Mouse (Mus musculus) limb, embryonic 11.5 days (tissue): Measurements from ENCODE around the gene Ascl3. TPM values are rescaled to one million over a fixed set of nuclear protein-coding genes. Genes with fewer than 3 reads are reported as not detected.
A peak's percentile ranks its signal among the peaks of the same experiment; 100 is the strongest.

Source experiments
- ATAC-seq: fragments of 200-750 bp; cut with Nextera tagmentation; 2 replicates; pipeline ENCODE4 v1.8.0; 2017; ENCODE audit warnings: low read depth; ENCODE audit not compliant: insufficient number of reproducible peaks, low FRiP score, low TSS enrichment
- DNase-seq: peaks from one replicate; pipeline ENCODE4 v3.0.0-alpha.2; 2015; ENCODE audit warnings: low spot score
- H3K27ac ChIP-seq: fragments of 300-500 bp; sonication (generic); replicated peaks from 2 replicates; pipeline ENCODE4 v1.5.1; 2014; ENCODE audit warnings: low read depth, mild to moderate bottlenecking, low read length
- H3K27me3 ChIP-seq: fragments of 300-500 bp; sonication (generic); 2 replicates; pipeline ENCODE4 v1.6.1; 2014; ENCODE audit warnings: mild to moderate bottlenecking, low read length, mixed read lengths; ENCODE audit not compliant: control insufficient read depth, insufficient read depth
- H3K36me3 ChIP-seq: fragments of 300-500 bp; sonication (generic); 2 replicates; pipeline ENCODE4 v1.6.1; 2014; ENCODE audit warnings: mild to moderate bottlenecking, low read length, moderate library complexity, mixed read lengths; ENCODE audit not compliant: control insufficient read depth, insufficient read depth
- H3K4me1 ChIP-seq: fragments of 300-500 bp; sonication (generic); 2 replicates; pipeline ENCODE4 v1.6.1; 2014; ENCODE audit warnings: low read length, mixed read lengths; ENCODE audit not compliant: control insufficient read depth, insufficient read depth
- H3K4me2 ChIP-seq: fragments of 300-500 bp; sonication (generic); 2 replicates; pipeline ENCODE4 v1.6.1; 2014; ENCODE audit warnings: low read depth, mild to moderate bottlenecking, moderate library complexity; ENCODE audit not compliant: severe bottlenecking
- H3K4me3 ChIP-seq: fragments of 300-500 bp; sonication (generic); 2 replicates; pipeline ENCODE4 v1.5.1; 2014; ENCODE audit warnings: low read depth, low read length
- H3K9ac ChIP-seq: fragments of 300-500 bp; sonication (generic); 2 replicates; pipeline ENCODE4 v1.6.1; 2014; ENCODE audit warnings: mild to moderate bottlenecking, low read length
- H3K9me3 ChIP-seq: fragments of 300-500 bp; sonication (generic); 2 replicates; pipeline ENCODE4 v1.6.1; 2016; ENCODE audit warnings: low read length; ENCODE audit not compliant: control insufficient read depth
- WGBS: fragments of 180-500 bp; shearing (Covaris S2); extraction: QIAGEN DNeasy Blood & Tissue Kit; methylation state at CpG from one replicate; pipeline ENCODE4 v1.1.7; 2014; 5-methylcytosine and 5-hydroxymethylcytosine counted together
- polyA plus RNA-seq: library from polyadenylated mRNA; unstranded; fragments of >200 nt; fragmentation: Nextera tagmentation; extraction: Ambion mirVana; gene quantifications from 2 replicates; pipeline ENCODE4 v1.2.1, GENCODE M21; 2014

The Ascl3 gene
- polyA plus RNA-seq, 1 experiment from 2014 or later, result not detected

DNA sequence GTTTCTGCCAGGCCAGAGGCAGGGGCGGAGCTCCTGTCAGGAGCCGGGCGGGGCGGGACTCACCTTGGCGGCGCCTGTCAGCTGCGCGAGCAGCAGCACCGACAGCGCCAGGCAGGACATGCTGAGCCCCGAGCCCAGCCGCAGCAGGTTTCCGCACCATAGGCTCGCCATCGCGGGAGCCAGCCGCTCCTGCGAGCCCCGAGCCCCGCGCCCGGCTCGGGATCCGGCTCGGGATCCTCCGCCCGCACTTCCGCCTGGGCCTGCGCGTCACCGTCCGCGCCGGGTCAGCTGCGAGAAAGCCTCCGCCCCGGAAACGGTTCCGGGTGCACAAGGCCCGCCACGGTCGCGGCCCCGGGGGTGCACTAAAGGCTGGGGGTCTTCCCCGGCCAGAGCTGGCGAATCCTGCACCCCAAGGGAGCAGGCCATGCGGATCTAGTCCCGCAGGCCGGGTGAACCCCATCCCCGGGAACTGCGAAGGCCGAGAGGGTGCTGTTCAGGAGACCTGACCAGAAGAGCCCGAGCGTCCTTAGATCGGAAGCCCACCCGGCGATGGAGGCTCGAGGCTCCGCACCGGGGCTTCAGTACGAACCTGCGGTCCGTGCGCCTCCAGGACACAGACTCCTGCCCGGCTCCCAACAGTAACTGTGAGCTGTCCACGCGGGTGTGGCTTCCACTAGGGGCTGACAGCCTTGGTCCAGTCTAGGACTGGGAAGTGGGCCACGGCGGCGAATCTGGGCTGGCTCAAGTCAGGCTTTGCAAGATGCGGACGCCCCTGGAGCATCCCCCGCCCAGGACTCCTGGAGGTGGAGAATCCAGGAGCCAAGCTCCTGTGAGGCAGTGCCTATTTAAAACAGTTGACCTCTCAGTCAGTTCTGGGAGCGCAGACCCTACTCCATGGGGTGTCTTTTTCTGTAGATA, 20.7 kb upstream of the Ascl3 start, which contains the start of gene Tmem9b:
TSS of gene Tmem9b (minus strand) at position 868 of the 918 bp plus-strand sequence.
- Histone ChIP-seq H3K27ac (peak within 1 kb of the TSS; percentile 26; the same call in 1 of the 2 replicates), H3K9me3 (no peaks in the 10 kb centered on the region), H3K4me2 (peak within 1 kb of the TSS; percentile 96), H3K4me1 (0 out of 2 replicates have a peak, but pooled peaks cover 3% of the 10 kb centered on the region), H3K27me3 (no peaks in the 10 kb centered on the region), H3K36me3 (no peaks in the 10 kb centered on the region), H3K9ac (peak within 1 kb of the TSS; percentile 88), H3K4me3 (peak within 1 kb of the TSS; percentile 84)
- WGBS, result under 1% methylated on average over 74 of the region's 74 CpGs
- DNase-seq (peak; percentile 81), ATAC-seq (peak; percentile 85)

DNA sequence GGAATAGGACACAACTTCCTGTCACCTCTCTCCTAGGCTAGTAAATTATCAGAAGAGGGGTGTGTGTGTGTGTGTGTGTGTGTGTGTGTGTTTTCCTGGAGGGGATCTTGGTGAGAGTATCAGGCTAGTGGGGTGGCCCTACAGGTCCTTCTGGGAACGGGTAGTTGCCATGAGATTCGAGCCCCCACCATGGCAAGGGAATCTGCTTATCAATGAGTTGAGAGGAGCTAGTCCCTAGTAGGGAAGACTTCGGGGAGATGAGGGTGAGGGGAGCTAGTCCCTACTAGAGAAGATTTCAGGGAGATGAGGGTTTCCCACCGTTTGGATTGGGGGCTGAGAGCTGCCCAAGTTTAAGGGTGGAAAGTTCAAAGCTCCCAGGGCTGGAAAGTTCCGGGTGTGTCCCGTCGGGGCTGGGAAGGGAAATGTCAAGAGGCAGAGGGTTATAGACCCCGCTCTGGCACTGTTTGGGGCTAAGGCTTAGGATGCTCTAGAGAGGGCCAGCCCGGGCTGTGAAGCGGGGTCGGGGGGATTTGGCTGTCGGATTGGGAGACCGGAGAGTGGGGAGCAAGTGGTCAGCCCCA, 20.0 kb upstream of the Ascl3 start:
- Histone ChIP-seq H3K9ac (peak overlapping the region; percentile 88), H3K27me3 (no peaks in the 10 kb centered on the region), H3K36me3 (no peaks in the 10 kb centered on the region), H3K4me3 (peak overlapping the region; percentile 84), H3K9me3 (no peaks in the 10 kb centered on the region), H3K4me2 (peak overlapping the region; percentile 96), H3K4me1 (0 out of 2 replicates have a peak, but pooled peaks cover 3% of the 10 kb centered on the region), H3K27ac (no peak overlapping the region)
- WGBS, result 3% methylated on average over 13 of the region's 13 CpGs
- no peak; the same call in 1 of the 2 replicates for ATAC-seq
- no peak for DNase-seq

DNA sequence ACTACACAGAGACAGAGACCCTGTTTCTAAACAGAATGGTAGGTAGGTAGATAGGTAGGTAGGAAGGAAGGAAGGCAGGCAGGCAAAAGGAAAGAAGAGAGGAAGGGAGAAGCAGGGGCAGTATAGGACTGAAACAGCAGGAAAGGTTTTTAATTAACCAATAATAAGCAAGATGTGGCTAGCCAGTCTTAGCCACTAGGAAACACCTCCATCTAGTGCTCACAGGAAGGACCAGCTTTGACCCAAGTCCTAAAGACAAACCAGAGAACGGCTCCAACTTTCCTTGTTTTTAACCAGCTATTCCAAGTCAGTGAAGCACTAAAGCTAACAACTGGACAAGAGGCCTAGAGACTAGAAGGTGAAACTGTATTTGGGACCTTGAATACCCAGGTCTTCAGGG, 16.2 kb upstream of the Ascl3 start:
- DNase-seq (no peak), ATAC-seq (no peak)
- Histone ChIP-seq H3K4me1 (0 out of 2 replicates have a peak, but pooled peaks cover 1% of the 10 kb centered on the region), H3K4me2 (no peak overlapping the region), H3K9ac (no peak overlapping the region), H3K36me3 (no peaks in the 10 kb centered on the region; the same call in 1 of the 2 replicates), H3K27ac (no peak overlapping the region), H3K9me3 (no peaks in the 10 kb centered on the region), H3K4me3 (no peak overlapping the region), H3K27me3 (no peaks in the 10 kb centered on the region)
- 69% methylated on average over 1 of the region's 1 CpGs for WGBS

DNA sequence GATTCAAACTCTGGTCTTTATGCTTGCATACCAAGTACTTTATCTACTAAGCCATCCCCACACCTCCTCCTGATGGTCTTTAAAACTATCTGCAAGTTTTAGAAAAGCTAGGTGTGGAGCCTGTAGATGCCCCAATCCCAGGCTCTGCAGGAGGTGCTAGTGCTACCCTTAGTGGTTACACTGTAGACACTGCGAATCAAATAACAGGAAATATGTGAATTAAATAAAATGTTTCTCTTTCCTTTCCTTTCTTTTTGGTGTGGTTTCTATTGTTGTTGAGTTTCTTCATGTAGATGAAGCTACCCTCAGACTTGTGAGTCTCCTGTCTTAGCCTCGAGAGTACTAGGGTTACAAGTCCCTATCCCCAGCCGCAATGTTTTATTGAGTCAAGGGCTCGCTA, 10.2 kb upstream of the Ascl3 start:
- Histone ChIP-seq H3K9me3 (no peaks in the 10 kb centered on the region), H3K4me2 (no peak overlapping the region), H3K4me3 (no peak overlapping the region), H3K27ac (no peak overlapping the region), H3K4me1 (no peaks in the 10 kb centered on the region), H3K36me3 (no peaks in the 10 kb centered on the region; the same call in 1 of the 2 replicates), H3K9ac (no peak overlapping the region), H3K27me3 (no peaks in the 10 kb centered on the region)
- DNase-seq (no peak), ATAC-seq (no peak)
- 88% methylated on average over 4 of the region's 4 CpGs for WGBS

DNA sequence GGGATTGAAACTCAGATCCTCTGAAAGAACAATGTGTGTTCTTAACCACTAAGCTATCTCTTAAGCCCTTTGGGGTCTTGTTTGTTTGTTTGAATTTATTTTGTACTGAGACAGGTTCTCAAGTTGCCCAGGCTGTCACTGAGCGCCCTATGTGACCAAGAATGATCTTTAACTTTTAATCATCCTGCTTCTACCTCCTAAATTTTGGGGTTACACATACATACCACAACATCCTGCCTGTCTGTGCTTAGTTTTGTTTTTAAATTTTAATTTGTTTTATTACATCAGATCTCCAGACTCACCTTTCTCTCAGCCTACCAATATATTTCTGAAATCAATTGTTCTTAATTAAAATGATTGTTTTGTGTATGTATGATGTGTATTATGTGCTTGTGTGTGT, 9.5 kb upstream of the Ascl3 start:
- Histone ChIP-seq H3K9me3 (no peaks in the 10 kb centered on the region), H3K27ac (no peak overlapping the region), H3K36me3 (no peaks in the 10 kb centered on the region; the same call in 1 of the 2 replicates), H3K9ac (no peak overlapping the region), H3K4me3 (no peak overlapping the region), H3K4me1 (no peaks in the 10 kb centered on the region), H3K27me3 (no peaks in the 10 kb centered on the region), H3K4me2 (no peak overlapping the region)
- ATAC-seq (no peak), DNase-seq (no peak)
- WGBS, result 93% methylated on average over 1 of the region's 1 CpGs

DNA sequence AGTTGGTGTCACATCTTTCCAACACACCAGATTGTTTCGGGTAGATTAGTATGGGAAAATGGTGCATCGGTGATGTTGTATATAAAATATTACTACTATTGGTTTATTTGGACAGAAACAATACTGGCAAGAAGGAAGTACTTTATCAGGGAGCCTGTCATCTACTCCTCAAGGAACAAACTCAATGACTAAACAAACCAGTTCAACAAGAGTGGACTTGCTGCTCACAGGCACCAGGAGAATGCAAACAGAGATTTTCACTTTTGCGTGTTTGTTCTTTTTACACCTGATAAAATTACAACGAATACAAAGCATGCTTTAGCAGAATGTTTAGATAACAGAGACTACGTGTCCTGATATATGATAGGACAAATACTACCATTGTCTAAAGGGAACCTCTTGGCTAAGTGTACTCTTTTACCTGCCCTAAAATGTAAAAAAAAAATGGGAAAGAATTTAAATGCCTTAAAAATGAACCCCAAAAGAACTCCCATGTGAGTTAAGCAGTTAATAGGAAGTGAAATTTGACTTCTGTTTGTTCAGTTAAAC, 8.4 kb upstream of the Ascl3 start:
- ATAC-seq (no peak), DNase-seq (no peak)
- Histone ChIP-seq H3K4me3 (no peak overlapping the region), H3K27ac (no peak overlapping the region), H3K9me3 (no peaks in the 10 kb centered on the region), H3K27me3 (no peaks in the 10 kb centered on the region), H3K4me1 (no peaks in the 10 kb centered on the region), H3K9ac (no peak overlapping the region), H3K36me3 (no peaks in the 10 kb centered on the region; the same call in 1 of the 2 replicates), H3K4me2 (no peak overlapping the region)
- WGBS, result 88% methylated on average over 5 of the region's 5 CpGs

DNA sequence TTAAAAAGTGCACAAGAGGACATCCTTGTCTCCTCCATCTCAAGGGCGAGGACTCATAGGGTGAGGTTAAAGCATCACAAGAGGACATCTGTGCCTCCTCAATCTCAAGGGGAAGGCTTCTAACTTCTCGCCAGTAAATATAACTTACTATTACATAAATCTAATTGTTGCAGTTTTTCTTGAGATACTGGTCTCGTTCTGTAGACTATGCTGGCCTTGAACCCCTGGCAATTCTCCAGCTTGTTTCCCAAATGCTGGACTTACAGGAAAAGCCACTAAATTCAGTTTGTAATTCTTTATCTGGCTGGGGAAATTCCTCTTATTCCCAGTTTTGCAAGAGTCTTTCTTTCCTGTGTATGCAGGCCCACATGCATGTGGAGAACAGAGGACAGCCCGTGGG, 3.3 kb upstream of the Ascl3 start:
- H3K4me3 ChIP-seq, result no peak overlapping the region
- no peaks in the 10 kb centered on the region for H3K4me1 ChIP-seq
- ATAC-seq (no peak), DNase-seq (no peak)
- 91% methylated on average over 4 of the region's 4 CpGs for WGBS
- no peaks in the 10 kb centered on the region; the same call in 1 of the 2 replicates for H3K36me3 ChIP-seq
- H3K27me3 ChIP-seq, result no peaks in the 10 kb centered on the region
- no peak overlapping the region for H3K9ac ChIP-seq
- no peaks in the 10 kb centered on the region for H3K9me3 ChIP-seq
- no peak overlapping the region for H3K27ac ChIP-seq
- no peak overlapping the region for H3K4me2 ChIP-seq

DNA sequence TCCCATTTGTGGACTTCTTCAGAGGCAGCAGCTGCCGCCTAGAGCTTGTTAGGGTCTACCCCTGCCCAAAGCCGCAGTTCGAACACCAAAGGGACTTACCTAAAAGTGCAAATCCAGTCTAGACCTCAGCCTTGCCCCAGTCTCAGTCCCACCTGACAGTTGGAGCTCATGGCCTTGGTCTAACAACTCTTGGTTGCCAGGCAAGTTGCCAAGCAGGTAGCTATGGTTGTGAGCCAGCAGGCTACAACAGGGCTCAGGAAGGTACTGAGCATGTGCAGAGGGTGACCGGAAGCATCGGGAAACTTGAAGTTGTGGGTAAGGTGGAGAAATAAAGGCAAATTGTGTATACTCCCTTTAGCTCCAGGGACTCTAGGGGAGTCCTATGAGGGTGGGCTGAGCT, 7.8 kb downstream of the Ascl3 start, which contains the start of gene BC051019:
TSS of gene BC051019 (minus strand) at position 154 of the 400 bp plus-strand sequence.
- DNase-seq (no peak), ATAC-seq (no peak)
- Histone ChIP-seq H3K9me3 (no peaks in the 10 kb centered on the region), H3K27ac (no peak within 1 kb of the TSS), H3K9ac (no peak within 1 kb of the TSS), H3K36me3 (no peaks in the 10 kb centered on the region), H3K27me3 (no peaks in the 10 kb centered on the region), H3K4me3 (no peak within 1 kb of the TSS), H3K4me2 (no peak within 1 kb of the TSS), H3K4me1 (no peaks in the 10 kb centered on the region)
- 91% methylated on average over 5 of the region's 5 CpGs for WGBS
